In genomic region chr17:75536396-75537049, GRCm38 (mm10) we compare ENCODE assay signal across 8 mouse cellular contexts. TPM values are rescaled to one million over a fixed set of nuclear protein-coding genes. Genes with fewer than 3 reads are reported as not detected.
A peak's percentile ranks its signal among the peaks of the same experiment; 100 is the strongest.
DNase-seq lines count a peak whose midpoint lies in the region; ATAC-seq lines count a peak whose summit lies in the region.

No protein-coding gene starts in this region.

- no peak overlapping the region for H3K9ac ChIP-seq in limb, embryonic 11.5 days (ENCODE audit: low read length)
- no peak overlapping the region for H3K9ac ChIP-seq in forebrain, embryonic 16.5 days (replicated peaks; ENCODE audit: low read depth, low read length)
- H3K9ac ChIP-seq in midbrain, embryonic 15.5 days, result no peak overlapping the region

- DNase-seq in CD4-positive, CD25-positive, alpha-beta regulatory T cell, adult 2 months (ENCODE audit: low read depth, low spot score), result peak; percentile 9
- peak; percentile 45 for DNase-seq in limb, embryonic 11.5 days (ENCODE audit: low spot score)
- no peak for DNase-seq in limb, embryonic 10.5 days (ENCODE audit: low spot score)
- peak; percentile 41 to 54 for DNase-seq in layer of hippocampus, postnatal 10 days (ENCODE audit: low spot score in 2 of 2)
- no peak for DNase-seq in thymus, postnatal 25 days

- H3K4me2 ChIP-seq in limb, embryonic 11.5 days (ENCODE audit: low read depth, severe bottlenecking), result no peak overlapping the region
- H3K4me2 ChIP-seq in forebrain, embryonic 16.5 days (ENCODE audit: low read length), result no peak overlapping the region
- H3K4me2 ChIP-seq in midbrain, embryonic 15.5 days, result no peak overlapping the region

- no peaks in the 10 kb centered on the region for H3K9me3 ChIP-seq in limb, embryonic 11.5 days (ENCODE audit: control insufficient read depth, low read length)
- no peaks in the 10 kb centered on the region for H3K9me3 ChIP-seq in limb, embryonic 10.5 days (replicated peaks)
- H3K9me3 ChIP-seq in forebrain, embryonic 16.5 days (ENCODE audit: control insufficient read depth, low read length), result no peaks in the 10 kb centered on the region
- H3K9me3 ChIP-seq in midbrain, embryonic 15.5 days, result no peaks in the 10 kb centered on the region

- no peaks in the 10 kb centered on the region for H3K27me3 ChIP-seq in limb, embryonic 11.5 days (ENCODE audit: control insufficient read depth, insufficient read depth, low read length)
- H3K27me3 ChIP-seq in limb, embryonic 10.5 days (ENCODE audit: low read depth, poor library complexity, severe bottlenecking), result no peaks in the 10 kb centered on the region
- H3K27me3 ChIP-seq in forebrain, embryonic 16.5 days (replicated peaks; ENCODE audit: control insufficient read depth, insufficient read depth, low read length), result no peaks in the 10 kb centered on the region
- H3K27me3 ChIP-seq in midbrain, embryonic 15.5 days (replicated peaks), result no peaks in the 10 kb centered on the region

- 50% methylated on average over 6 of the region's 6 CpGs for WGBS in limb, embryonic 11.5 days
- WGBS in limb, embryonic 10.5 days, result 52% methylated on average over 6 of the region's 6 CpGs
- 53% methylated on average over 6 of the region's 6 CpGs for WGBS in forebrain, embryonic 16.5 days
- 48% methylated on average over 6 of the region's 6 CpGs for WGBS in midbrain, embryonic 15.5 days

- H3K36me3 ChIP-seq in limb, embryonic 11.5 days (ENCODE audit: control insufficient read depth, insufficient read depth, low read length), result no peaks in the 10 kb centered on the region; the same call in 1 of the 2 replicates
- H3K36me3 ChIP-seq in limb, embryonic 10.5 days, result peaks cover 34% of the 10 kb centered on the region
- H3K36me3 ChIP-seq in forebrain, embryonic 16.5 days (ENCODE audit: control insufficient read depth, insufficient read depth), result peaks cover 11% of the 10 kb centered on the region; the same call in 1 of the 2 replicates
- H3K36me3 ChIP-seq in midbrain, embryonic 15.5 days (replicated peaks), result peaks cover 13% of the 10 kb centered on the region; the same call in 1 of the 2 replicates

- no peak for ATAC-seq in CD4-positive, CD25-positive, alpha-beta regulatory T cell, adult 4 months
- ATAC-seq in limb, embryonic 11.5 days (ENCODE audit: insufficient number of reproducible peaks, low FRiP score, low TSS enrichment, low read depth), result no peak
- peak; percentile 84 for ATAC-seq in forebrain, embryonic 16.5 days
- ATAC-seq in midbrain, embryonic 15.5 days (replicated peaks), result peak; percentile 88

- no peak overlapping the region for H3K27ac ChIP-seq in limb, embryonic 11.5 days (replicated peaks; ENCODE audit: low read depth, low read length)
- H3K27ac ChIP-seq in limb, embryonic 10.5 days, result no peak overlapping the region
- H3K27ac ChIP-seq in forebrain, embryonic 16.5 days (ENCODE audit: low read length), result no peak overlapping the region
- H3K27ac ChIP-seq in midbrain, embryonic 15.5 days, result no peak overlapping the region

- no peaks in the 10 kb centered on the region for H3K4me1 ChIP-seq in limb, embryonic 11.5 days (ENCODE audit: control insufficient read depth, insufficient read depth, low read length)
- no peaks in the 10 kb centered on the region for H3K4me1 ChIP-seq in limb, embryonic 10.5 days
- no peaks in the 10 kb centered on the region for H3K4me1 ChIP-seq in forebrain, embryonic 16.5 days (replicated peaks; ENCODE audit: control insufficient read depth, insufficient read depth, low read length)
- no peaks in the 10 kb centered on the region; the same call in 1 of the 2 replicates for H3K4me1 ChIP-seq in midbrain, embryonic 15.5 days

- H3K4me3 ChIP-seq in limb, embryonic 11.5 days (ENCODE audit: low read depth, low read length), result no peak overlapping the region
- H3K4me3 ChIP-seq in limb, embryonic 10.5 days, result no peak overlapping the region
- H3K4me3 ChIP-seq in forebrain, embryonic 16.5 days (replicated peaks; ENCODE audit: low read length), result no peak overlapping the region
- no peak overlapping the region for H3K4me3 ChIP-seq in midbrain, embryonic 15.5 days

RNA-seq across cellular contexts. Expression of gene Fam98a, which starts 15.2 kb away (rescaled TPM):
- 10 to 100 TPM; 14.8 to 15.1 TPM for polyA plus RNA-seq in CD4-positive, CD25-positive, alpha-beta regulatory T cell, adult 4 months (2017; shearing (Covaris generic))
- polyA plus RNA-seq in limb, embryonic 11.5 days (2014; fragmentation: Nextera tagmentation; extraction: Ambion mirVana), result 7.7 and 8.2 TPM in 2 replicates
- 24.5 TPM in 2 replicates for polyA plus RNA-seq in limb, embryonic 10.5 days (2016; fragmentation: Nextera tagmentation; extraction: Ambion mirVana)
- 35.3 and 37.3 TPM in 2 replicates for polyA plus RNA-seq in forebrain, embryonic 16.5 days (2015; fragmentation: Nextera tagmentation; extraction: Ambion mirVana)
- 10 to 100 TPM; 59.9 to 68.3 TPM for total RNA-seq in layer of hippocampus, postnatal 10 days (2021)
- polyA plus RNA-seq in midbrain, embryonic 15.5 days (2015; fragmentation: Nextera tagmentation; extraction: Ambion mirVana), result 24.9 and 27.3 TPM in 2 replicates

Comparison
In these comparisons a context has a peak if more than half of its experiments do, and no peak if none do; other contexts are left out.
1. DNase-seq: peak in CD4-positive, CD25-positive, alpha-beta regulatory T cell, adult 2 months (single experiment), limb, embryonic 11.5 days (single experiment) and layer of hippocampus, postnatal 10 days (2 of 2); none in limb, embryonic 10.5 days (single experiment) and thymus, postnatal 25 days (single experiment).
2. ATAC-seq: peak in forebrain, embryonic 16.5 days (single experiment) and midbrain, embryonic 15.5 days (single experiment); none in CD4-positive, CD25-positive, alpha-beta regulatory T cell, adult 4 months (single experiment) and limb, embryonic 11.5 days (single experiment).